12 mouse cellular contexts compared by ENCODE assay signal in the genomic region with DNA sequence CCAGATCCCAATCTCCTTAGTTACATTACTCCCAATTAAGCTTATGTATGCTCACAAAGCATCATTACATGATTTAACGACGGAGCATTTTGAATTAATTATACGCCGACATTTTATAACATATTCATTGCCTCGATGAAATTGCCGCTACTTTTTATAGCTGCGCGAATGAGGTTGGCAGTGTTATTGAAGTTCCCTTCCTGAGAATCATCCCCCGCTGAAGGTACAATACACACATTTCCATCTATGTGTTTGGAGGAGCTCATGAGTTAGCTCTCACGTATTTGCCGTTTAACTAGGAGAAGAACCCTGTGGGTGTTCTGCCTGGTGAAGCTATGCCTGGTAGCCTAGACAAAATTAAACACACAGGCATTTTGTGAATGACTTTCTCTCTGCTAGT.
"Had no signal": no experiment of that assay in that cellular context is flagged by ENCODE, and none has a peak within 500 bp of the region (broad histone marks: within the 10 kb centered on the region; RNA-seq: fewer than 3 reads in every experiment).

No protein-coding gene starts in this region.

- DNase-seq: kidney, adult 8-10 months; kidney, postnatal 25 days; layer of hippocampus, postnatal 36 days; lung, embryonic 14.5 days; lung, postnatal 10 days; lung, postnatal 4 days; midbrain, embryonic 14.5 days; right cerebral cortex, postnatal 25 days; thymus, adult 2 months; thymus, postnatal 36 days had no signal

- ATAC-seq: intestine, embryonic 16.5 days; liver, embryonic 12.5 days had no signal
